Mouse (Mus musculus): Measurements from ENCODE around the gene Suz12. TPM values are rescaled to one million over a fixed set of nuclear protein-coding genes. Genes with fewer than 3 reads are reported as not detected.
A peak's percentile ranks its signal among the peaks of the same experiment; 100 is the strongest.
"Not testable (repeated sequence)": the region's sequence is repeated elsewhere in the genome, so short reads cannot be mapped to it uniquely, and the experiment has no call there.

Suz12 gene
- polyA plus RNA-seq, 1 experiment from 2014 or later, result 23.7 TPM

DNA sequence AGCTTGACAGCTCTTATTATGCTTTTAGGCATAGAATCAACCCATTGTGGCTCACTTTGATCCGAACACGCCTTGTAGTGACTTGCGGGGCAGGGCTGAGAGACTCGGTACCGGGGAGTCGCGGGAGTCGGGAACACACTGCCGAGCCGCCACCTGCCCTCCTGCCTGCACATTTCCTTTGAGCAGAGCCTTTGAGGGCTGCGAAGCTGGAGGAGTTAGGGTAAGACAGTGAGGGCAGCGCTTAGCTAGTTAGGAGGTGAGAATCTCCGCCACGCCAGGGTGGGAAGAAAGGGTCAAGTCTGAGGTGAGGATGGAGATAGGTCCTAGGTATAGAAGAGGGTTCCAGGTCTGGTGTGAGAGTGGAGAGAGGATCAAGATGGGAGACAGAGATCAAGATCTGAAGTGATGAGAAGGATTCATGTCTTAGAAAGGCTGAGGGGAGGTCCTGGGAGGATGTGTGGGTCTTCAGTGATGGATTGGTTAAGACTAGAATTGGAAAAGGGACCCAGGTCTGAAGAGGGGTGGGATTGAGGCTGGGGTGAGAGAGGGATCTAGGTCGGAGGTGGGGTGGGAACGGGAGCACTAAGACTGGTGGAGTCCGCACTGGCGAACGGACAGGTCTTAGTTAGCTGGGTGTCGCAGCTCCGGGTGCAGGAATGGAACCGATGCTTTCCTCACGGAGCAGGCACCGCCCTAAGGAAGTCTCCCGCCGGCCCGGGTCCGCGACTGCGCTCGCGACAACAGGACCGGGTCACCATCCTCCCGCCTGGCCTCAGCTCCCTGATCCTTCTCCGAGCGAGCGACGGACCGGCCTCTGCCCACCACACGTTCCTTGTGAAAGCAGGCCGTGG lies 19.1 kb upstream of the Suz12 start:
- peaks cover 20% of the 10 kb centered on the region for H3K4me1 ChIP-seq
- DNase-seq (ENCODE audit: extremely low spot score, low spot score), result peak; percentile 65
- peak overlapping the region; percentile 61 for H3K4me3 ChIP-seq
- WGBS, result under 1% methylated on average over 41 of the region's 41 CpGs
- no peaks in the 10 kb centered on the region for H3K9me3 ChIP-seq
- peaks cover 41% of the 10 kb centered on the region for H3K27me3 ChIP-seq (ENCODE audit: poor library complexity, severe bottlenecking)
- H3K27ac ChIP-seq, result peak overlapping the region; percentile 78
- H3K36me3 ChIP-seq (replicated peaks), result no peaks in the 10 kb centered on the region

DNA sequence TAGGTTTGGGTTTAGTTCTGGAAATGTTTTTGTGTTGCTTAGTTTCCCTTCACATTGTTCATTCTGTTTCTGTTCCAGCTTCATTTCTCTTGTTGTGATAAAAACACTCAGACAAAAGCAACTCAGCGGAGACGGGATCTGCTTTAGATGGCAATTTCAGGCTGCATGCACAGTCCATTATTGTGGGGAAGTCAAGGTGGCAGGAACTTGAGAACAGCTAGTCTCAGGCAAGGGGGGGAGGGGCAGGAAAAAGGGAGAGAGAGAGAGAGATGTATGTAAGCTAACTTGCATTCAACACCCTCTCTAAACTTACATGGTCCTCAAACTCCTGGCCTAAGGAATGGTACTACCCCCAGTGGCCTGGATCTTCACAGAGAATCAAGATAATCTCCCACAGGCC lies 17.5 kb upstream of the Suz12 start:
- 67% methylated on average over 2 of the region's 2 CpGs for WGBS
- H3K27me3 ChIP-seq (ENCODE audit: poor library complexity, severe bottlenecking), result peaks cover 41% of the 10 kb centered on the region
- no peaks in the 10 kb centered on the region for H3K36me3 ChIP-seq (replicated peaks)
- H3K4me3 ChIP-seq, result no peak overlapping the region
- no peak overlapping the region for H3K27ac ChIP-seq
- no peak for DNase-seq (ENCODE audit: extremely low spot score, low spot score)
- peaks cover 20% of the 10 kb centered on the region for H3K4me1 ChIP-seq
- no peaks in the 10 kb centered on the region for H3K9me3 ChIP-seq

DNA sequence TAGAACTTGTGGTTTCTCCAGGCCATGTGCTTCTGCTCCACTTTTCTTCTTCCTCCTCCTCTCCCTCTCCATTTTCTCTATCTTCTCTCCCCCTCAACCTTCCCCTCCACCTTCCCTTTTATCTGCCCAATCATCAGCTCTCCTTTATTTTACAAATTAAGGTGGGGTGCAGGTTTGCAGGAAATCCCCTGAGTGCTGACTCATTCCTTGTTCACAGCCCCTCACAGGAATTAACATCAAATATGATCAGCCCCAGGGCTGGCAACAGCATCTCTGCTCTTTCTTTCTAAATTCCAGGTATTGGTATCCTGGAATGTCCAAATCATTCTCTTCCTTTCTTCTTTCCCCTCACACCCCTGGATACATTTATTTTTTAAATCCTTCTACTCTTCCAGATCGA lies 16.7 kb upstream of the Suz12 start:
- no peaks in the 10 kb centered on the region for H3K36me3 ChIP-seq (replicated peaks)
- WGBS, result 93% methylated on average over 1 of the region's 1 CpGs
- no peak for DNase-seq (ENCODE audit: extremely low spot score, low spot score)

DNA sequence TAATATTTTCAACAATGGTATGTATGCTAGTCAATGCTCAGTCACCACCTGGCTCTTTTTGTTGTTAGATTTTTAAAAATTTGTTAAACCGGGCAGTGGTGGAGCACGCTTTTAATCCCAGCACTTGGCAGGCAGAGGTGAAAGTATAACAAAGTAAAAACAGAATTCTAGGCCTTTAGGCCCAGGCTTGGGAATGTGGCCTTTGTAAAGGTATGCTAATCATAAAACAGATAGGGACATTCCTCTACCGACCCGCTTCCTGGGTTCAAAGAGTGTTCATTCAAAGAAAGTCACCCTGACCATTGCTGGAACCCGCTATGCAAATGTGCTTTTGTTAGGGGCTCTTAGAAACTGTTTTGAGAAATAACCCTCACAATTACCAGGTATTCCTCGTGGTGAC lies 16.3 kb upstream of the Suz12 start:
- H3K4me3 ChIP-seq; H3K9me3 ChIP-seq; H3K27ac ChIP-seq; H3K36me3 ChIP-seq (replicated peaks); DNase-seq (ENCODE audit: extremely low spot score, low spot score): not testable (repeated sequence)
- WGBS, result 86% methylated on average over 6 of the region's 6 CpGs
- Histone ChIP-seq H3K4me1 (peaks cover 20% of the 10 kb centered on the region), H3K27me3 (ENCODE audit: poor library complexity, severe bottlenecking) (peaks cover 39% of the 10 kb centered on the region)

More for the DNA sequence above, 16.7 kb upstream of the Suz12 start:
- H3K4me3 ChIP-seq, result no peak overlapping the region
- peaks cover 41% of the 10 kb centered on the region for H3K27me3 ChIP-seq (ENCODE audit: poor library complexity, severe bottlenecking)
- H3K4me1 ChIP-seq, result peaks cover 20% of the 10 kb centered on the region
- no peaks in the 10 kb centered on the region for H3K9me3 ChIP-seq
- H3K27ac ChIP-seq, result no peak overlapping the region

DNA sequence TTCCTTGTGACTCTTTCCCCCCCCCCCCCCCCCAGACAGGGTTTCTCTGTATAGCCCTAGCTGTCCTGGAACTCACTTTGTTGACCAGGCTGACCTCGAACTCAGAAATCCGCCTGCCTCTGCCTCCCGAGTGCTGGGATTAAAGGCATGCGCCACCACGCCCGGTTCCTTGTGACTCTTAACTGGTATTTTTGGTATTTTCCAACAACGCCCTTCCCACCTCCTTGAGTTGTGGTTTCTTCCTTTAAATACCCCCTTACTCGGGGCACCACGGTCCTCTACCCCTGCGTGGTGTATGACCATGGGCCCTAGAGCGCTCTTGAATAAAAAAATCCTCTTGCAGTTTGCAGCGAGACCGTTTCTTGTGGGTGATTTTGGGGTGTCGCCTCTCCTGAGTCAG lies 15.8 kb upstream of the Suz12 start:
- Histone ChIP-seq H3K4me1 (peaks cover 20% of the 10 kb centered on the region), H3K27me3 (ENCODE audit: poor library complexity, severe bottlenecking) (peaks cover 36% of the 10 kb centered on the region)
- not testable (repeated sequence) for DNase-seq (ENCODE audit: extremely low spot score, low spot score); H3K27ac ChIP-seq; H3K4me3 ChIP-seq; H3K36me3 ChIP-seq (replicated peaks); H3K9me3 ChIP-seq
- 96% methylated on average over 14 of the region's 14 CpGs for WGBS

DNA sequence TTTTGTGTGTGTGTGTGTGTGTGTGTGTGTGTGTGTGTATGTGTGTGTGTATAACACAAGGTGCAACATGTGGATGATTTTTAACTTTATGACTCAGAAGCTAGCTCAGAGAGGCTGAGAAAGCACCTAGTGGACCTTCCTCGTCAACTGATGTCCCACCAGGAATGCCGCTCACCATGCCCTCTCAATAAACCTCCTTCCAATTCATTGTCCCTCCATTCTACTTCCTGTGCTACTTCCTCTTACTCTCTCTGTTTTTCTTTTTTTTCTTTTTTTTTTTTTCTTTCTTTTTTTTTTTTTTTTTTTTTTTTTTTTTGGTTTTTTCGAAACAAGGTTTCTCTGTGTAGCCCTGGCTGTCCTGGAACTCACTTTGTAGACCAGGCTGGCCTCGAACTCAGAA lies 15.2 kb upstream of the Suz12 start:
- not testable (repeated sequence) for DNase-seq (ENCODE audit: extremely low spot score, low spot score); H3K27ac ChIP-seq; H3K9me3 ChIP-seq; H3K4me3 ChIP-seq; H3K36me3 ChIP-seq (replicated peaks)
- Histone ChIP-seq H3K4me1 (peaks cover 20% of the 10 kb centered on the region), H3K27me3 (ENCODE audit: poor library complexity, severe bottlenecking) (peaks cover 29% of the 10 kb centered on the region)
- 93% methylated on average over 4 of the region's 4 CpGs for WGBS

DNA sequence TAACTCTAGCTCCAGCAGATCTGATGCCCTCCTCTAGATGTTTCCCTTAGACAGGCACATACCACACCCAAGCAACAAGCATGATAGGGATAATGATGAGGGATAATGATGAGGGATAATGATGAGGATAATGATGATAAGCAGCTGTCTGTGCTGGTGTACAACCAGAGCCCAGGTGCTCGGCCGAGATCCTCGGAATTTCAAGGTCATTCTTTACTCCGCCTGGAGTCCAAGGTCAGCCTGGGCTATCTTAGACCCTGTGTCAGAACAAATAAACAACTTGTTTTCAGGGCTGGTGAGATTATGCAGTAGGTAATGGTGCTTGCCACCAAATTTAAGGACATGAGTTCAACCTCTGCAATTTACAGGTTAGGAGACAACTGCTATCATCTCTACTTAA lies 6.0 kb upstream of the Suz12 start:
- 95% methylated on average over 4 of the region's 4 CpGs for WGBS
- Histone ChIP-seq H3K27ac (no peak overlapping the region), H3K4me1 (no peaks in the 10 kb centered on the region), H3K9me3 (no peaks in the 10 kb centered on the region), H3K4me3 (no peak overlapping the region), H3K36me3 (replicated peaks) (no peaks in the 10 kb centered on the region), H3K27me3 (ENCODE audit: poor library complexity, severe bottlenecking) (no peaks in the 10 kb centered on the region)
- DNase-seq (ENCODE audit: extremely low spot score, low spot score), result no peak

DNA sequence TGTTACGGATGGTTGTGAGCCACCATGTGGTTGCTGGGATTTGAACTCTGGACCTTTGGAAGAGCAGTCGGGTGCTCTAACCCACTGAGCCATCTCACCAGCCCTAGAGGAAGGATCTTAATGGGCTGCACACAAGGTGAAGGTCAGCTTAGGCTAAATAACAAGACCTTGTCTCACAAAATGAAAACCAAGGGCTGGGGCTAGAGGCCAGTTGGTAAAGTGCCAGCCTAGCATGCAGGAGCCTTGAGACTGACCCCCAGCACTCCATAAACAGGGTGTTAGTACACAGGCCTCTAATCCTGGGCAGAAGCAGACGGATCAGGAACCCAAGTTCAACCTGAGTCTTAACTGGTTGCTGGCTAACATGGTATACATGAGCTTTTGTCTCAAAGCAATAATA lies 5.0 kb upstream of the Suz12 start:
- no peak for DNase-seq (ENCODE audit: extremely low spot score, low spot score)
- Histone ChIP-seq H3K9me3 (no peaks in the 10 kb centered on the region), H3K4me1 (peaks cover 7% of the 10 kb centered on the region), H3K27ac (no peak overlapping the region), H3K4me3 (no peak overlapping the region), H3K27me3 (ENCODE audit: poor library complexity, severe bottlenecking) (no peaks in the 10 kb centered on the region), H3K36me3 (replicated peaks) (no peaks in the 10 kb centered on the region)
- 86% methylated on average over 3 of the region's 3 CpGs for WGBS

DNA sequence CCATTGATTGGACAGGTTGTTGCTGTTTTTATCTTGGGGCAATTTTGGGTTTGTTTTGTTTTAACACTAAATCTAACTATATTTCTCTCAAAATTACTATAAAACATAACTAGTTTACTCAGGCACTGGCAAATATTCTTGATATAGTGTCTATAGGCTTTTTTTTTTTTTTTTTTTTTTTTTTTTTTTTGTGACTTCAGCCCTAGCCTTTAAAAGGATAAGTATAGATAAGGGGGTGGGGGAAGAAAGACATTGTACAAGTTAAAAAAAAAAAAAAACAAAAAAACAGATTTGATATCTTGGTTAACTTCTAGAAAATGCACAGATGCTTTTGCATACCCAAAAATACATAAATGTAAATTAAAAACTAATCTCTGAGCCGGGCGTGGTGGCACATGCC lies 2.8 kb upstream of the Suz12 start:
- no peak for DNase-seq (ENCODE audit: extremely low spot score, low spot score)
- no peak overlapping the region for H3K4me3 ChIP-seq
- peaks cover 12% of the 10 kb centered on the region for H3K4me1 ChIP-seq
- no peaks in the 10 kb centered on the region for H3K27me3 ChIP-seq (ENCODE audit: poor library complexity, severe bottlenecking)
- no peak overlapping the region for H3K27ac ChIP-seq
- WGBS, result 90% methylated on average over 2 of the region's 2 CpGs
- peaks cover under 1% of the 10 kb centered on the region; the same call in 1 of the 2 replicates for H3K36me3 ChIP-seq (replicated peaks)
- no peaks in the 10 kb centered on the region for H3K9me3 ChIP-seq

DNA sequence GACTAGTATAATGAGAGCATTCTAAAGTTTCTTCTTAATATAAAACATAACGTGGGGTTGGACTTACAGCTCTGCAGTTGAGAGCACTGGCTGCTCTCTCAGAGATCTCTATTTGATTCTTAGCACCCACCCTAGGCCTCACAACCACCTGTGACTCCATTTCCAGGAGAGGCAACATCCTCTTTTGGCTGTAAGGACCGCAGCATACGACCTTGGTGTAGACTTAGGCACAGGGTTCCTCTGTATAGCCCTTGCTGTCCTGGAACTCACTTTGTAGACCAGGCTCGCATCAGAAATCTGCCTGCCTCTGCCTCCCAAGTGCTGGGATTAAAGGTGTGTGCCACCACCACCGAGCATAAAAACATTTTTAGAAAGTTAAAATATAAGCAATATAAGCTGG lies 1.3 kb upstream of the Suz12 start:
- Histone ChIP-seq H3K27me3 (ENCODE audit: poor library complexity, severe bottlenecking) (no peaks in the 10 kb centered on the region), H3K4me3 (no peak overlapping the region), H3K36me3 (replicated peaks) (peaks cover 15% of the 10 kb centered on the region), H3K9me3 (no peaks in the 10 kb centered on the region), H3K27ac (no peak overlapping the region), H3K4me1 (peaks cover 17% of the 10 kb centered on the region)
- no peak for DNase-seq (ENCODE audit: extremely low spot score, low spot score)
- WGBS, result 89% methylated on average over 5 of the region's 5 CpGs

DNA sequence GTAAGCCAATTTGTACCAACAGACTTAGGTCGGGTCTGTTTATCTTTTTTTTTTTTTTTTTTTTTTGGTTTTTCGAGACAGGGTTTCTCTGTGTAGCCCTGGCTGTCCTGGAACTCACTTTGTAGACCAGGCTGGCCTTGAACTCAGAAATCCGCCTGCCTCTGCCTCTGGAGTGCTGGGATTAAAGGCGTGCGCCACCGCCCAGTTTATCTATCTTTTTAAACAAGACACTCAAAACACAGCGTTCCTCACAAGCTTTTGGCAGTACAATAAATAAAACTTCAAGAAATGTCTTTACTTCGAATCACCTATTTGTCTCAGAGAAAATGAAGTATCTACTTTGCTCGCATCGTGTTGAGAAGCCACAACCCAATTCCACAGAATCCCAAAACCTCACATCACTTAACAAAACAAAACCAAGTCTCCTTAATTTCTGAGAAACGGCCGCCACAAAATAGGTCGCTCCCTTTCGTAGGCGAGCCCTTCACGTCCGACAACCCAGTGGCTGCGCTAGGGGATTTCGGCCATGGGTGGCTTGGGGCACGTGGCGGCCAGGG lies 793 bp upstream of the Suz12 start:
- Histone ChIP-seq H3K9me3 (no peaks in the 10 kb centered on the region), H3K27ac (peak overlapping the region; percentile 99), H3K36me3 (replicated peaks) (peaks cover 21% of the 10 kb centered on the region), H3K4me1 (peaks cover 17% of the 10 kb centered on the region), H3K27me3 (ENCODE audit: poor library complexity, severe bottlenecking) (no peaks in the 10 kb centered on the region), H3K4me3 (peak overlapping the region; percentile 98)
- WGBS, result 33% methylated on average over 20 of the region's 21 CpGs
- DNase-seq (ENCODE audit: extremely low spot score, low spot score), result no peak

DNA sequence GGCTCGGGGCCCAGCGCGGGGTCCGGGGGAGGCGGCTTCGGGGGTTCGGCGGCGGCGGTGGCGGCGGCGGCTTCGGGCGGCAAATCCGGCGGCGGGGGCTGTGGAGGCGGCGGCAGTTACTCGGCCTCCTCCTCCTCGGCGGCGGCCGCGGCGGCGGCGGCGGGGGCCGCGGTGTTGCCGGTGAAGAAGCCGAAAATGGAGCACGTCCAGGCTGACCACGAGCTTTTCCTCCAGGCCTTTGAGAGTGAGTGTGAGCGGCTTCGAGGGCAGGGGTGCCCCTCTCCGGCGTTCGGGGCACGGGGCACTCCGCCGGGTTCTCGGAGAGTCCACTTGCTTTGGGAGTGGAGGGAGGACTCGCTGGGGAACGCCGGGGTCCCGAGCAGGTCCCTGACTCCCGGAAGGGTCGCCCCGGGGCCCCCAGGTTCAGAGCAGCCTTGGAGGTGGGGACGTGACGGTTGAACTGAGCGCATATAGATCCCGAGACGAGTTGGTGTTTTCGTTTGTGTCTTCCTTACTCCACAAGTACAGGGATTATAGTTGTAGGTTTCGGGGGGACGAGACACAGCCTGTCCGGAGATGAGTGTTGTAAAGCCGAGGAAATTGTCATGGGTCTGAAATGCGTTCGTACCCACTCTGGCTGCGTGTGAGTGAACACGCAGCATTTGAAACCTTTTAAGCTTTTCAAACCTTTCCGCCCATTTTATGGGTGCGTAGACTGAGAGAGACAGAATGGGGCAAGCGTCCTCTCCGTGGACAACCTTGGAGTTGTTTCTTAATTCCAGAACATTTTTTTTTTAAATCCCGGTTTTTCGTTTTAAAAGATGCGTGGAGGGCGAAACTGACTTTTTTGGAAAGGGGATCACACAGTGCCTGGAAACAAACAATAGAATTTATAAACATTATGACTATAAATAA lies 707 bp downstream of the Suz12 start:
- peaks cover 17% of the 10 kb centered on the region for H3K4me1 ChIP-seq
- under 1% methylated on average over 73 of the region's 74 CpGs for WGBS
- H3K36me3 ChIP-seq (replicated peaks), result peaks cover 36% of the 10 kb centered on the region
- peak overlapping the region; percentile 98 for H3K4me3 ChIP-seq
- peak overlapping the region; percentile 99 for H3K27ac ChIP-seq
- H3K27me3 ChIP-seq (ENCODE audit: poor library complexity, severe bottlenecking), result no peaks in the 10 kb centered on the region
- no peak for DNase-seq (ENCODE audit: extremely low spot score, low spot score)
- no peaks in the 10 kb centered on the region for H3K9me3 ChIP-seq

All from forebrain, embryonic 10.5 days (tissue).